9 mouse cellular contexts compared by ENCODE assay signal in the genomic region with DNA sequence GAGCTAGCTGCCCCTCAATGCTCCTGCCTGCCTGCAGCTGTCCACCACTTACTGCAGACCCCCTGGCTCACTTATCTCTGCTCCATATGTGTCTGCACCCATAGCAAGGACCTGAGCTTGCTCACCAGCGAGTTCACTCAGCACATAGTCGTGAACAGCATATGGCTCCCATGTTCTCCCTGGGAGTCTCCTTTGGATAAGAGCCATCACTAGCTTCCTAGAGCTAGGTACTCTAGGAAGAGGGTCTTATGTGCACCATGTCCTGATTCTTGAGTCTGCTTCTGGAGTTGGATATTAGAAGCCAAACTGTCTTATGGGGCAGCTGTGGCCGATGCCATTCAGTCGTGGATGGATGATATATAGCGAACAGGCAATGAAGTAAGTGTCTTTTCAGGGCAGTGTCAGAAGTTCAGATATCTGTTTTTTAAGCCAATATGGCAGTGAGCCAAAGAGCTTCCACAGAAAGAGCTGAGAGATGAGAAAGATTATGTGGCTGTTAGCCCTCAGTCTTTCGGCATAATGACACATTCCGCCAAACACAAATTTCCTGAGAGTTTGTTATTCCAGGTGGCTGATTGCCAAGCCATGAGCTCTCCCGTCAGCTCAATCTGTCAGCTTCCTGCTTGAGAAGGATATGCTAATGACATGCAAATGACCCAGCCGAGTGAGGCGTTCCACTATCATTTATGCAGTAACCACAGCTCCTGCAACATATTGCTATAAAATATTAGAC.
A peak's percentile ranks its signal among the peaks of the same experiment; 100 is the strongest.
DNase-seq lines count a peak whose midpoint lies in the region; ATAC-seq and TF ChIP-seq lines count a peak whose summit lies in the region.
"Had no signal": no experiment of that assay in that cellular context is flagged by ENCODE, and none has a peak within 500 bp of the region (broad histone marks: within the 10 kb centered on the region; RNA-seq: fewer than 3 reads in every experiment).

No protein-coding gene starts in this region.

- no peak for TF ChIP-seq CTCF in heart, postnatal 0 days (IDR thresholded peaks at IDR 0.05; ENCODE audit: low read depth)

- H3K9ac ChIP-seq in limb, embryonic 13.5 days: no peak overlapping the region
- H3K9ac ChIP-seq in heart, postnatal 0 days (replicated peaks; ENCODE audit: low read depth, low read length): no peak overlapping the region
- no peak overlapping the region for H3K9ac ChIP-seq in midbrain, embryonic 14.5 days (replicated peaks; ENCODE audit: low read length)

- H3K36me3 ChIP-seq in limb, embryonic 13.5 days: peaks cover 76% of the 10 kb centered on the region
- peaks cover 32% of the 10 kb centered on the region for H3K36me3 ChIP-seq in limb, embryonic 10.5 days
- H3K36me3 ChIP-seq in heart, postnatal 0 days (replicated peaks; ENCODE audit: control insufficient read depth, insufficient read depth, low read length): no peaks in the 10 kb centered on the region
- H3K36me3 ChIP-seq in midbrain, embryonic 14.5 days (ENCODE audit: control insufficient read depth, insufficient read depth, low read length): peaks cover 46% of the 10 kb centered on the region

- H3K4me2 ChIP-seq in limb, embryonic 13.5 days (replicated peaks): no peak overlapping the region
- H3K4me2 ChIP-seq in heart, postnatal 0 days (ENCODE audit: low read depth, low read length): peak overlapping the region; percentile 43
- peak overlapping the region; percentile 12; the same call in 1 of the 2 replicates for H3K4me2 ChIP-seq in midbrain, embryonic 14.5 days (ENCODE audit: low read length)

- 0 out of 2 replicates have a peak, but pooled peaks have one; percentile 9 for ATAC-seq in limb, embryonic 13.5 days (ENCODE audit: low FRiP score, low read depth)
- no peak for ATAC-seq in heart, postnatal 0 days (ENCODE audit: insufficient read depth, low read depth)
- ATAC-seq in midbrain, embryonic 14.5 days (ENCODE audit: low FRiP score, low TSS enrichment): peak; percentile 81
- no peak for ATAC-seq in erythroid progenitor cell, adult 5-6 weeks (replicated peaks; ENCODE audit: low FRiP score, poor library complexity, severe bottlenecking)
- no peak for ATAC-seq in CD4-positive, CD25-positive, alpha-beta regulatory T cell, adult 4 months

- WGBS in limb, embryonic 13.5 days: 44% methylated on average over 10 of the region's 10 CpGs
- WGBS in limb, embryonic 10.5 days: 68% methylated on average over 10 of the region's 10 CpGs
- WGBS in heart, postnatal 0 days: 24% methylated on average over 10 of the region's 10 CpGs
- WGBS in midbrain, embryonic 14.5 days: 35% methylated on average over 10 of the region's 10 CpGs

- no peak for TF ChIP-seq EP300 in heart, postnatal 0 days (IDR thresholded peaks at IDR 0.05; ENCODE audit: low read depth)

- H3K9me3 ChIP-seq in limb, embryonic 13.5 days: no peaks in the 10 kb centered on the region
- H3K9me3 ChIP-seq in limb, embryonic 10.5 days (replicated peaks): no peaks in the 10 kb centered on the region
- H3K9me3 ChIP-seq in heart, postnatal 0 days (replicated peaks; ENCODE audit: control insufficient read depth, low read length): no peaks in the 10 kb centered on the region
- H3K9me3 ChIP-seq in midbrain, embryonic 14.5 days (ENCODE audit: control insufficient read depth, low read length): no peaks in the 10 kb centered on the region

- no peak for DNase-seq in limb, embryonic 10.5 days (ENCODE audit: low spot score)
- peak; percentile 67 to 78 for DNase-seq in cerebellum, postnatal 25 days
- peak; percentile 66 for DNase-seq in heart, postnatal 0 days (ENCODE audit: low spot score)
- DNase-seq in layer of hippocampus, adult 11-12 months (ENCODE audit: low spot score): peak; percentile 80
- peak; percentile 87 for DNase-seq in midbrain, embryonic 14.5 days

- no peaks in the 10 kb centered on the region for H3K27me3 ChIP-seq in limb, embryonic 13.5 days
- H3K27me3 ChIP-seq in limb, embryonic 10.5 days (ENCODE audit: low read depth, poor library complexity, severe bottlenecking): no peaks in the 10 kb centered on the region
- H3K27me3 ChIP-seq in heart, postnatal 0 days (ENCODE audit: control insufficient read depth, insufficient read depth, low read length): no peaks in the 10 kb centered on the region
- H3K27me3 ChIP-seq in midbrain, embryonic 14.5 days (ENCODE audit: control insufficient read depth, insufficient read depth, low read length): no peaks in the 10 kb centered on the region

- no peak overlapping the region for H3K27ac ChIP-seq in limb, embryonic 13.5 days
- H3K27ac ChIP-seq in limb, embryonic 10.5 days: no peak overlapping the region
- H3K27ac ChIP-seq in heart, postnatal 0 days (ENCODE audit: low read depth): no peak overlapping the region
- H3K27ac ChIP-seq in midbrain, embryonic 14.5 days (replicated peaks; ENCODE audit: low read depth, low read length): peak overlapping the region; percentile 81
- H3K27ac ChIP-seq: heart, adult 2 months had no signal

- H3K4me3 ChIP-seq in limb, embryonic 13.5 days: no peak overlapping the region
- no peak overlapping the region for H3K4me3 ChIP-seq in limb, embryonic 10.5 days
- H3K4me3 ChIP-seq in heart, postnatal 0 days (ENCODE audit: low read depth, low read length): no peak overlapping the region
- H3K4me3 ChIP-seq in midbrain, embryonic 14.5 days (replicated peaks; ENCODE audit: low read depth, low read length): no peak overlapping the region
- H3K4me3 ChIP-seq: heart, adult 2 months had no signal

- peaks cover 7% of the 10 kb centered on the region for H3K4me1 ChIP-seq in limb, embryonic 13.5 days
- no peaks in the 10 kb centered on the region for H3K4me1 ChIP-seq in limb, embryonic 10.5 days
- peaks cover 10% of the 10 kb centered on the region for H3K4me1 ChIP-seq in heart, postnatal 0 days (ENCODE audit: control insufficient read depth, insufficient read depth)
- peaks cover 17% of the 10 kb centered on the region for H3K4me1 ChIP-seq in midbrain, embryonic 14.5 days (ENCODE audit: control insufficient read depth, insufficient read depth, low read length)

Comparison
In these comparisons a context has a peak if more than half of its experiments do, and no peak if none do; other contexts are left out.
1. ATAC-seq: peak in limb, embryonic 13.5 days (single experiment) and midbrain, embryonic 14.5 days (single experiment); none in heart, postnatal 0 days (single experiment), erythroid progenitor cell, adult 5-6 weeks (single experiment) and CD4-positive, CD25-positive, alpha-beta regulatory T cell, adult 4 months (single experiment).